Mouse (Mus musculus): ENCODE measurements around the gene Crnkl1. TPM values are rescaled to one million over a fixed set of nuclear protein-coding genes. Genes with fewer than 3 reads are reported as not detected.

Crnkl1 gene
- polyA plus RNA-seq, 1 experiment: 21.0 TPM

GRCm38 (mm10) chr2:145970751-145971150 is 35.9 kb upstream of the Crnkl1 start:
- TF ChIP-seq POLR2A (IDR thresholded peaks at IDR 0.05; ENCODE audit: borderline replicate concordance, control insufficient read depth, low read depth, low read length) (no peak), CTCF (IDR thresholded peaks at IDR 0.05; ENCODE audit: control insufficient read depth, insufficient read depth, low read length) (no peak)
- Histone ChIP-seq H3K27ac (ENCODE audit: control insufficient read depth, insufficient read depth, low read depth, low read length, poor library complexity) (no peak overlapping the region), H3K4me3 (replicated peaks; ENCODE audit: control insufficient read depth, low read depth, low read length) (no peak overlapping the region), H3K4me1 (ENCODE audit: control insufficient read depth, insufficient read depth, low read length) (no peaks in the 10 kb centered on the region)
- WGBS: 86% methylated on average over 12 of the region's 12 CpGs

GRCm38 (mm10) chr2:145961861-145962260 is 27.0 kb upstream of the Crnkl1 start:
- H3K4me1 ChIP-seq (ENCODE audit: control insufficient read depth, insufficient read depth, low read length): no peaks in the 10 kb centered on the region
- H3K27ac ChIP-seq (ENCODE audit: control insufficient read depth, insufficient read depth, low read depth, low read length, poor library complexity): no peak overlapping the region
- 74% methylated on average over 5 of the region's 5 CpGs for WGBS
- no peak overlapping the region for H3K4me3 ChIP-seq (replicated peaks; ENCODE audit: control insufficient read depth, low read depth, low read length)
- TF ChIP-seq CTCF (IDR thresholded peaks at IDR 0.05; ENCODE audit: control insufficient read depth, insufficient read depth, low read length) (no peak), POLR2A (IDR thresholded peaks at IDR 0.05; ENCODE audit: borderline replicate concordance, control insufficient read depth, low read depth, low read length) (no peak)

- Histone ChIP-seq H3K4me1 (ENCODE audit: control insufficient read depth, insufficient read depth, low read length) (no peaks in the 10 kb centered on the region), H3K27ac (ENCODE audit: control insufficient read depth, insufficient read depth, low read depth, low read length, poor library complexity) (no peak overlapping the region), H3K4me3 (replicated peaks; ENCODE audit: control insufficient read depth, low read depth, low read length) (no peak overlapping the region)
- TF ChIP-seq POLR2A (IDR thresholded peaks at IDR 0.05; ENCODE audit: borderline replicate concordance, control insufficient read depth, low read depth, low read length) (no peak), CTCF (IDR thresholded peaks at IDR 0.05; ENCODE audit: control insufficient read depth, insufficient read depth, low read length) (no peak)
- 88% methylated on average over 7 of the region's 7 CpGs for WGBS
These were observed 23.7 kb upstream of the Crnkl1 start for GRCm38 (mm10) chr2:145958551-145958950.

- no peak overlapping the region for H3K4me3 ChIP-seq (replicated peaks; ENCODE audit: control insufficient read depth, low read depth, low read length)
- TF ChIP-seq CTCF (IDR thresholded peaks at IDR 0.05; ENCODE audit: control insufficient read depth, insufficient read depth, low read length) (no peak), POLR2A (IDR thresholded peaks at IDR 0.05; ENCODE audit: borderline replicate concordance, control insufficient read depth, low read depth, low read length) (no peak)
- H3K27ac ChIP-seq (ENCODE audit: control insufficient read depth, insufficient read depth, low read depth, low read length, poor library complexity): no peak overlapping the region
- H3K4me1 ChIP-seq (ENCODE audit: control insufficient read depth, insufficient read depth, low read length): no peaks in the 10 kb centered on the region
- 80% methylated on average over 6 of the region's 6 CpGs for WGBS
These were observed 23.3 kb upstream of the Crnkl1 start for GRCm38 (mm10) chr2:145958097-145958496.

- TF ChIP-seq CTCF (IDR thresholded peaks at IDR 0.05; ENCODE audit: control insufficient read depth, insufficient read depth, low read length) (no peak), POLR2A (IDR thresholded peaks at IDR 0.05; ENCODE audit: borderline replicate concordance, control insufficient read depth, low read depth, low read length) (no peak)
- Histone ChIP-seq H3K4me3 (replicated peaks; ENCODE audit: control insufficient read depth, low read depth, low read length) (no peak overlapping the region), H3K27ac (ENCODE audit: control insufficient read depth, insufficient read depth, low read depth, low read length, poor library complexity) (no peak overlapping the region), H3K4me1 (ENCODE audit: control insufficient read depth, insufficient read depth, low read length) (no peaks in the 10 kb centered on the region)
- 6% methylated on average over 4 of the region's 4 CpGs for WGBS
These were observed 22.6 kb upstream of the Crnkl1 start for GRCm38 (mm10) chr2:145957450-145957849.

- TF ChIP-seq POLR2A (IDR thresholded peaks at IDR 0.05; ENCODE audit: borderline replicate concordance, control insufficient read depth, low read depth, low read length) (no peak), CTCF (IDR thresholded peaks at IDR 0.05; ENCODE audit: control insufficient read depth, insufficient read depth, low read length) (no peak)
- Histone ChIP-seq H3K4me1 (ENCODE audit: control insufficient read depth, insufficient read depth, low read length) (no peaks in the 10 kb centered on the region), H3K4me3 (replicated peaks; ENCODE audit: control insufficient read depth, low read depth, low read length) (no peak overlapping the region), H3K27ac (ENCODE audit: control insufficient read depth, insufficient read depth, low read depth, low read length, poor library complexity) (no peak overlapping the region)
- 7% methylated on average over 5 of the region's 5 CpGs for WGBS
These were observed 21.5 kb upstream of the Crnkl1 start for GRCm38 (mm10) chr2:145956318-145956717.

GRCm38 (mm10) chr2:145955844-145956243 is 21.0 kb upstream of the Crnkl1 start:
- Histone ChIP-seq H3K4me1 (ENCODE audit: control insufficient read depth, insufficient read depth, low read length) (no peaks in the 10 kb centered on the region), H3K27ac (ENCODE audit: control insufficient read depth, insufficient read depth, low read depth, low read length, poor library complexity) (no peak overlapping the region), H3K4me3 (replicated peaks; ENCODE audit: control insufficient read depth, low read depth, low read length) (no peak overlapping the region)
- WGBS: 44% methylated on average over 10 of the region's 10 CpGs
- no peak for TF ChIP-seq POLR2A (IDR thresholded peaks at IDR 0.05; ENCODE audit: borderline replicate concordance, control insufficient read depth, low read depth, low read length)
- no peak for TF ChIP-seq CTCF (IDR thresholded peaks at IDR 0.05; ENCODE audit: control insufficient read depth, insufficient read depth, low read length)

GRCm38 (mm10) chr2:145952726-145953125 is 17.9 kb upstream of the Crnkl1 start:
- H3K27ac ChIP-seq (ENCODE audit: control insufficient read depth, insufficient read depth, low read depth, low read length, poor library complexity): no peak overlapping the region
- H3K4me3 ChIP-seq (replicated peaks; ENCODE audit: control insufficient read depth, low read depth, low read length): no peak overlapping the region
- 31% methylated on average over 5 of the region's 5 CpGs for WGBS
- TF ChIP-seq POLR2A (IDR thresholded peaks at IDR 0.05; ENCODE audit: borderline replicate concordance, control insufficient read depth, low read depth, low read length): no peak
- no peak for TF ChIP-seq CTCF (IDR thresholded peaks at IDR 0.05; ENCODE audit: control insufficient read depth, insufficient read depth, low read length)
- H3K4me1 ChIP-seq (ENCODE audit: control insufficient read depth, insufficient read depth, low read length): no peaks in the 10 kb centered on the region

- H3K4me3 ChIP-seq (replicated peaks; ENCODE audit: control insufficient read depth, low read depth, low read length): no peak overlapping the region
- H3K4me1 ChIP-seq (ENCODE audit: control insufficient read depth, insufficient read depth, low read length): no peaks in the 10 kb centered on the region
- TF ChIP-seq POLR2A (IDR thresholded peaks at IDR 0.05; ENCODE audit: borderline replicate concordance, control insufficient read depth, low read depth, low read length) (no peak), CTCF (IDR thresholded peaks at IDR 0.05; ENCODE audit: control insufficient read depth, insufficient read depth, low read length) (no peak)
- 61% methylated on average over 10 of the region's 10 CpGs for WGBS
- H3K27ac ChIP-seq (ENCODE audit: control insufficient read depth, insufficient read depth, low read depth, low read length, poor library complexity): no peak overlapping the region
These were observed 15.4 kb upstream of the Crnkl1 start for GRCm38 (mm10) chr2:145950239-145950638.
